Mouse (Mus musculus) left cerebral cortex, postnatal 25 days (tissue): ENCODE measurements around the gene Cars. TPM values are rescaled to one million over a fixed set of nuclear protein-coding genes. Genes with fewer than 3 reads are reported as not detected.
A peak's percentile ranks its signal among the peaks of the same experiment; 100 is the strongest.
"Not testable (repeated sequence)": the region's sequence is repeated elsewhere in the genome, so short reads cannot be mapped to it uniquely, and the experiment has no call there.

Experiments used
- DNase-seq, 2 experiments: peaks; one replicate each; pipeline ENCODE4 v3.0.0; 2022; ENCODE audit warnings: low spot score in 2 of 2, mixed read lengths in 1 of 2
- intact Hi-C: fragments of 180-260 bp; cut with DNase I; formaldehyde crosslinking; loops from one replicate; pipeline ENCODE4 v1.15.1; 2025
- total RNA-seq, 2 experiments: library from RNA; stranded (reverse); gene quantifications; 2 replicates each; pipeline ENCODE4 v1.2.3; 2021

Gene Cars
- total RNA-seq, 2 experiments from 2014 or later, result 52.6 to 53.8 TPM

DNA sequence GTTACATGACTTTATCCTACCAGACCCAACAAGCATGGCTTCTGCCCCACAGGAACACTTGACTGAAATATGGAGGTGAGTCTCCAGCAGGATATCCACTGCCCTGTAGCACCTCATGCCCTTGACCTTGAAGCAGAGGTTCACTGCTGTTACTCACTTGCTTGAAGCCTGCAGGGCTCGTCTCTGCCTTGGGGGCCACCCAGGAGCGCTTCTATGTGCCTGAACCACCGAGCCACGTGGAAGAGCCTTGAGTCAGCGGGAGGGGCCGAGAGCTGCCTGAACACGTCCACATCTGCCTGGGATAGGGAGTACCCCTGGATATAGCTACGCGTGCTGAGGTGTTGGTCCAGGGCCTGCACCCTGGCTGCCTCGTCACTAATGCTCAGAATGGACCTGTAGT is 7.6 kb downstream of the Cars start:
- no peak for DNase-seq
- intact Hi-C loops, result no loop called here

DNA sequence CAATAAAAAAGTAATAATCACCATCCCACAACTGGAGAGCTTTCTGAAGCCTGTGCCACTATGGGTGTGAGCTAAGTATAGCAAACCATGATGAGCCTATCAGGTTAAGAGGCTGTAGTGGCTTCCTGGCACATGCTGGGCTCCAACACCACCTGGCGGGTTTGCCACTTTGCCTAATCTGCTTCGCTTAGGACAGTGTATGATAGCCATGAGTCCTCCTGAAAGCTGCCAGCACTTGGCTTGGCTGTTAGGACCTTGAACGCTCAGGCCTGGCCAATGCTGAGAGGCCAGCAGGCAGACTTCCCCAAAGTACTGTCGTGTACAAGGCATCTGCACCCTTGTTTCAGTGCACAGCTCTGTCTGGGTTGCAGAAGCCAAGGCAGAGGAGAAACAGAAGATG is 11.9 kb downstream of the Cars start:
- intact Hi-C loops, result loop anchor here (5.0 kb wide), 1 partner anchor 109 kb away; no protein-coding TSS in a partner anchor

DNA sequence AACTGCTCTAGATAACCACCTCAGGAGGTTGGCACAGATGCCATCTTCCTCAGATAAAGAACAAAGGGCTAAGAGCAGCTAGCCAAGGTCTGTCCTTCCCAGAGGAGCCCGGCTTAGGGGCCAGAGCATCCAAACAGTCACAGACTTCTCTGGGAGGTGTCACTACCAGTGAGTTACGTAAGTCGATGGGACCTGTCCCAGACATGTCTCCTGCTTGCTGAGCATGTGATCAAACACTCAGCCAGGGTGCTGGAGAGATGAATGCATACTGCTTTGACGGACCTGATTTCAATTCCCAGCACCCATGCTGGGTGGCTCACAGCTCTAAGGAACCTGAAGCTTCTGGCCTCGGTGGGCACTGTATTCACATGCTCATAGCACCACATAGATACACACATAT is 12.3 kb downstream of the Cars start:
- intact Hi-C loops, result loop anchor here (5.0 kb wide), 1 partner anchor 110 kb away; no protein-coding TSS in a partner anchor
- DNase-seq, result no peak

More for the DNA sequence above, 11.9 kb downstream of the Cars start:
- no peak for DNase-seq

DNA sequence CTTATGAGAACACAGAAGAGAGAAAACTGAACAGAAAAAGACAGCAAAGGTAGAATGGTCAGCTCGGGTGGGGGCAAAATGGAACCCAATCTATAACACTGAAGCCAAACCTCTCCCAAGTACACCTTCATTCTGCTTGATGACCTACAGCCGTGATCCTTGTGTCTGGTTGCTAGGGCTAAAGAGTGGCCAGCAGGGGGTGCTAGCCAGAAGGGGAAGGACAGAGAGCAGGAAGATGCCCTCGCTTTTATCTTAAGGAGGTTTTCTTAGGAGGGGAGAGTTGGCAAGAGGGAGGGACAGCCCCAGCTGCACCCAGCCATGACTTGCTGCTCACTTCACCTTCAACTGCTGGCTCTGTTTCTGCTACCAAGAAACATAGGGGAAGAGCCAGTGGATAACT is 15.9 kb downstream of the Cars start:
- DNase-seq, result peak; percentile 41 to 56
- intact Hi-C loops, result loop anchor here (2.0 kb wide), 1 partner anchor 181 kb away; no protein-coding TSS in a partner anchor

DNA sequence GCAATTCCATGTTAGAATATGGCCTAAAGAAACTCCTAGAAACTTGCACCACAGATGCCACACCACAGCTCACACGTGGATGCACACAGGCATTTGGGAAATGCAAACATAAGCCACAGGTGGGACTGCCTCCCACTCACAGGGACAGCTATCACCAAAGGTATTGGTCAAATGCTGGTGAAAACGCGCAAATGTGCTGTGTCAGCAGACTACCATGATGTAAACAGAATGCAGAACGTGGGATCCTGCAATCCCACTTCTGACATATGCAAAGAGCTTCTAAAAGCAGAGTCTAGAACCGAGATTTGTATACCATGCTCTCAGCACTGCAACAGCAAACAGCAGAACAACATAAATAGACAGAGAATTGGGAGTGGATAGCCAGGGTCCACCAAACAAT is 16.9 kb downstream of the Cars start:
- DNase-seq, result no peak
- intact Hi-C loops, result loop anchor here (2.0 kb wide), 1 partner anchor 182 kb away; no protein-coding TSS in a partner anchor

DNA sequence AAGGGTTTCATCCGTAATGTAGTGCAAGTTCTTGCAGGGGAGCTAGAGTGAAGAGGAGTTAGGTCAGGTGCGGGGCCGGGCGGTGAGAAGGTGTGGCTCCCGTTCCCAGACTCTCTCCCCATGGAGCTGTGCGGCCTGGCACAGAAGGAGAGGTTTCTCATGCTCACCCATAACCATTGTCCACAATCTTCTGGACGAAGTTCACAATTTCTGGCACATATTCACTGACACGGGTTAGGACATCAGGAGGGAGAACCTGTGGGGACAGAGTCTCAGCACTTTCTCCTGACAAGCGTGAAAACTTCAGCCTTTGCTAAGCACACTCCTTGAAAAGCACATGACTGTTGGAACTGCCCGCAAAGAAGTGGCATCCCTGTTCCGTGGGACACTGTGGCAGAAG is 24.1 kb downstream of the Cars start:
- DNase-seq, result no peak

DNA sequence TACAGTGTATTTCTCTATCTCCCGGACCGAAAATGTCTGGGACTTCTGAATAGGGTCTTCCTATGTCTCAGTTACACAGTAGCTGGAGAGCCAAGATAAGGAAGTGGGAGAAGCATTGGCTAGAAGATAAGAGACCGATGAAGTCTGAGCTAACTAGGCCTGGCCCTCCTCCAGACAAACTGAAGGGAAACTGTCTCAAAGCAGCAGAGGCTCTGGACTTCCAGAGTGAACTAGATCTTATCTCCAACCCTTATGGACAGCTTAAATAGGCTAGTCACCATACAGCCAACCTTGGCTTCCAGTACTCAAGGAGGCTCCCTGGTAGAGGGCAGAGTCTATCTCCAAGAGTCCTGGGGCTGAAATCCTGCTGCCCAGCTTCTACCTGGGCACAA is 34.2 kb downstream of the Cars start:
- DNase-seq, result no peak
- intact Hi-C loops, result no loop called here

More for the DNA sequence above, 24.1 kb downstream of the Cars start:
- intact Hi-C loops, result no loop called here

DNA sequence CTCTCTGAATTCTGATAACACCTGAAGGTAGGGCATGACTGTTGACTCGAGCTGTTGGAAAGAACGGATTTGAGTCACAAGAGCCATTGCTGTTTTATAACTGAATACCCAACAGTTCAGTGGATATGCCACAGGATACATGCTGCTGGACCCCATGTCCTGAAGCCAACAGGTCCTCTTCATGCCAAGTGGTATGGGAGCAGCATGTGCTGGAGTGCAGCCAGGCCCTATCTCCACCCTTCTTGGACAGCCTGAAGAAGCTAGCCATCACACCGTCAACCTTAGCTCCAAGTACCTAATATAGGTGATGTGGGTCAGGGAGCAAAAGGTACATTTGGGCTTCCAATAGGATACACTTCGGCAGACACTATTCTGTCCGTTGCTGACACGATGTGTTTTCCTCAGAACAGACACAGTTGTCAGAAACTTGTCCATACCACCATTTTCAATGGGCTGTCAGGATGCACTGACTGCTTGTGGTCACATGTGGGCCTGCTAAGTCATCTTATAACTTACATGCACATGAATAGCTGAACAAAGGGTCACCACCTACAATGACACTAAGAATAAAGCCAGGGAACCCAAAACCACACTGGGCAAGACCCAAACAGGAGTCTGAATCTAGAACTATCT is 34.8 kb downstream of the Cars start:
- DNase-seq, result no peak
- intact Hi-C loops, result no loop called here

DNA sequence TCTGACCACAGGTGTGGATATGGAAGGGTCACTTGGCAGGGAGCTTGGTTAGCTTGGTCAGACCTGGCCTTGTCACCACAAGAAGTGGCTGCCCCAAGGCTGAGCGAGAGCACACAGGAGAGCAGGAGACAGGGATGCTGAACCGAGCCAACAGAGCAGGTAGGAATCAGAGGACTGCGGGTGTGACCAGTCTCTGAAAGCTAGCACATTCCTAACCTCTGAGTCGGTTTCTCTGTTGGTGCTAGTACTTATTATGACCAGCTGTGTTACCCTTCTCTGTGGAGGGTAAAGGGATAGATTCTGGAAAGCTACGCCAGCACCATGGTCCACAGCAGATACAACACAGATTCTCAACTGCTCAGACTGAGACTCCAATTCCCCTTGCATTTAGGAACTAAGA is 36.1 kb downstream of the Cars start:
- DNase-seq, result no peak
- intact Hi-C loops, result no loop called here

DNA sequence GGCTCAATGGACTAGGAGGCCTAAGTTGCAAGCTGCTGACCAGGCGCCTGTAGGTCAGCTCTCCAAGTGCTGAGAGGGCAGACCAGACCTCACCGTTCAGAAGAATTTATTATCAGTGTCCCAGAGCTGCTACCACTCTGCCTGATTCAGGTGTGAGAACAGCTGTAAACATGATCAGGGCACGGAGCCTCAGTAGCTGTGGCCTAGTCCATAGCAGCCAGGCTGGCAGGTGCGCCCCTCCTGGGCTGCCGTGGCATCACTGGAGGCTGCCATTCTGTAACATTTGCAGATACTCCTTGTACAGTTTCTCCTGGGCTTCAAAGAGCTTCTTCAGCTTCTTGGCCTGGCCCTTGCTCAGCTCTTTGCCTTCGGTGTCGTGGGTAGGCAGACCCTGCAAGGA is 42.3 kb downstream of the Cars start:
- intact Hi-C loops, result no loop called here
- no peak for DNase-seq

DNA sequence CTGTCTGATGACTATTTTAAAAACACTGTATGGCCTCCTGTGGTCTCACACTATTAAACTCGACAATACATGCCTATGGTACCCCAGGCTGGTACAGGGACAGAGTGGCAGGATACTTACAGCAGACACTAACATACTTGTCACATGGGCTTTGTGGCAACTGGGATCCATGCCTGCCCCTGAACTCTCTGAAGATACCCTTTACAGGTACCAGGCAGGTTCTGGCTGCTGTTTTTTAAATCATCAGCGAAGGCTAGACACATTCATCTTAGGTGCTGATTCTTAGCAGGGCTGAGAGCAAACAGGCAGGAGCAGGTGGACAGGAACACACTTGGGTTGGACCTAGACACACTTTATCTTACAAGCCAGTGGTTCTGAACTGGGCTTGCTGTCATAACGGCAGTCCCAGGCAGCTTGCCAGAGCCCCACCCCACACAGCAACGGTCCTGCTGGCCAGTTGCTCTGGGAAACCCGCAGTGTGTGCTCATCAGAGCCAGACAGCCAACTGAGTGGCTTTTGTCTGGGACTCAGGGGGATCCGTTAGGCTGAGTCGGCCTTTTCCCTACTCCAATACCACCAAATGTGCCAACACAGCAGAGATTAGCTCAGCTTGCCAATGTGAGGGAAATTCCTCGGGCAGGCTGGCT is 42.8 kb downstream of the Cars start:
- intact Hi-C loops, result no loop called here
- DNase-seq, result peak; percentile 21 to 34

DNA sequence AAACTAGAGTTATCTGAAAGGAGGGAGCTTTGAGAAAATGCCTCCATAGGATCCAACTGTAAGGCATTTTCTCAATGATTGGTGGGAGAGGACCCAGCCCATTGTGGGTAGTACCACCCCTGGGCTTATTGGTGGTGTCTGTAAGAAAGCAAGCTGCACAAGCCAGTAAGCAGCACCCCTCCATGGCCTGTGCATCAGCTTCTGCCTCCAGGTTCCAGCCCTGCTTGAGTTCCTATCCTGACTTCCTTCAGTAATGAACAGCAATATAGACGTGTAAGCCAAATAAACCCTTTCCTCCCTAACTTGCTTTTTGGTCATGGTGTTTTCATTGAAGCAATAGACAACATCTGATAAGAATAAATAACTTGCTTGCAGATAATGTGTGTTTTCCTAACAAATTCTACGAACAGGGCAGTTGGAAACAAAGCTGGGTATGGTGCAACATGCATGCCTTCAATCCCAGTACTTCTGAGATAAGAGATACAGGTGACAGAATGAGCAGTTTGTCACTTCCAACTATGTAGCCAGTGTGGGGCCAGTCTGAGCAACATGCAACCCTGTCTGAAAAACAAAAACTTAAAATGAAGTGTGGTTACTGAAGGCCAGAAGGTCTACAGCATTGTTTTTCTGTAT is 50.2 kb downstream of the Cars start:
- DNase-seq, result no peak
- intact Hi-C loops, result loop anchor here (5.0 kb wide), 1 partner anchor 48 kb away; no protein-coding TSS in a partner anchor

DNA sequence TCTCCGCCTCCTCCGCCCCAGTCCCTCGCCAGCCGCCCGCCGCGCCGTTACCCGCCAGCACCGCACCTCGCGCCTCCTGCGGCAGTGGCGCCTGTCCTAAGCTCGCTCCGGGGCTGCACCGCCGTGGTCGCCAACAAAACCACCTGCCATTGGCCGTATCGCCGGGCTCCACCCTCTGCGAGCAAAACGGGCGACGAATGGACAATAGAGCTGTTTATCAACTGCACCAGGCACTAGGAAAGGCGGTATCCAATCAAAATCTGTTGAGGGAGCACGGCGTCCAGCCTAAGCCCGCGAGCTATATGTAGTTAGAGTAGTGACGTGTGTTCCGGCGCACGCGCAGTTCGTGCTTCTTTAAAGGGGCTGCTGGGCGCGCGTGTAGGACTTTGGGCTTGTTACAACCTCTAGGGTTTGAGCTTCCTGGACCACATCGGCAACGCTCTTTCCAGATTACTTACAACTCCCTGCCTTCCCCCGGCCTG is 50.9 kb downstream of the Cars start, which contains the start of gene Nap1l4:
Gene Nap1l4, minus strand, starts transcription at position 131 of the 482 bp plus-strand sequence.
- intact Hi-C loops, result no loop called here
- peak; percentile 100 for DNase-seq

DNA sequence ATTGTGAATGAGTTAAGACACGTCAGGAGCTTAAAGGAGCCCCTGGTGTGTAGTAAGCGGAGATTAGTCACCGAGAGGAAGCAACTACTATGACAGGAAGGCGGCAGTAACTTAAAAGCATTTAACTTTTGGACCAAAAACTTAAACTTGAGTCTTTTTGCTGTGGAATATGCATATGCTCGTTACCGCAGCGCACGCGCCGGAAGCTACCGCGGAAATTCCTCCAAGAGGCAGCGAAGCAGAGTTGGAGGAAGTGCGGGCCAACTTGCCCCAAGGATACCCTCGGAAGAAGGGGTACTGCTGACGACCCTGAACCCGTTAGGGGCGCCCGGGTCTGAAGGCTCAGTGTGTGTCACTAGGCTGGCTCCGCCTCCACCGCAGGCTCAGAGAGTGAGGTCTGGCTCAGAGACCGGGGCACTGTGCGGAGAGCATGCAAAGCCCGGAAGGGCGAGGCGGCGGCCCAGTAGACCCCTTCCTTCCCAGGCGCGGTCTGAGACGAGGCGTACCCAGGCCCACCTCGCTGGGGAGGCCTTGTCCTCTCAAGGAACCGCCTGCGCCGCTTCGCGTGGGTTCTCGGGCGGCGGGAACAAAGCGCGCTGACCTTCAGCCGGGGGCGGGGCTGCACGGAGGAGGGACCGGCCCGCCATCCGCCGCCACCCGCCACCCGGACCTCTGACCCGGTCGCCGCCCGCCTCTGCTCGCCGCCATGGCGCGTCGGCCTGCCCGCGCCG is 51.5 kb downstream of the Cars start:
- intact Hi-C loops, result no loop called here
- peak; percentile 10 to 38 for DNase-seq

DNA sequence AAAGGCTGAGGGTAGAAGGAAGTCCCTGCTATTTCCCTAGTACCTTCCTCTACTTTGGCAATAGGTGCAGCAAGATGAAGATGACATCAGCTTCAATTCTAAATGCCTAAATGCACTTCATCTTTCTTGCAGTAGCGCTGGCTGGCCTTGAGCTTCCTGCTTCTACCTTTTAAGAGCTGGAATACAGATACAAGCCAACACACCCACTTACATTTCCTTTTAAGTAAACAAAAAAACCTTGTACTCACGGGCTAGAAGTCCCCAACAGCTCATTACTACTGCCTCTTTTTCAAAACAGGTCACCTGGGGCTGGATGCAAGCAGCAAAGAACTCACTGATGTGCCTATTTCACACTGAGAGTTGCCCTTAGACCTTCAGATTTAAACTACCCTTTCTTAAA is 53.3 kb downstream of the Cars start:
- DNase-seq, result no peak
- intact Hi-C loops, result no loop called here

DNA sequence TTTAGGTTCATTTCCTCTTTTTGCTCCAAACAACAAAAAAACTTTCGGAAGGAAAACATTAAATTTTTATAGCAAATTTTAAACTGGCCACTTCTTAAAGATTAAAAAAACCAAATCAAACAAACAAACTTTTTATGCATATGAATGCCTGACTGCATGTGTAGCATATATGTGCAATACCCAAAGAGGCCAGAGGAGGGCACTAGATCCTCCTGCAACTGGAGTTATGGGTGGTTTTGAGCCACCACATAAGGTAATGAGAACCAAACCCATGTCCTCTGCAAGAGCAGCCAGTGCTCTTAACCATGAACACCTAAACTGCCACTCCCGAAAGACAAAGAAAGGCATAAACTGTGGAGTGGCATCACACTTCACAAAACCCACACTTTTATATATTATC is 55.5 kb downstream of the Cars start:
- DNase-seq, result no peak
- intact Hi-C loops, result no loop called here

DNA sequence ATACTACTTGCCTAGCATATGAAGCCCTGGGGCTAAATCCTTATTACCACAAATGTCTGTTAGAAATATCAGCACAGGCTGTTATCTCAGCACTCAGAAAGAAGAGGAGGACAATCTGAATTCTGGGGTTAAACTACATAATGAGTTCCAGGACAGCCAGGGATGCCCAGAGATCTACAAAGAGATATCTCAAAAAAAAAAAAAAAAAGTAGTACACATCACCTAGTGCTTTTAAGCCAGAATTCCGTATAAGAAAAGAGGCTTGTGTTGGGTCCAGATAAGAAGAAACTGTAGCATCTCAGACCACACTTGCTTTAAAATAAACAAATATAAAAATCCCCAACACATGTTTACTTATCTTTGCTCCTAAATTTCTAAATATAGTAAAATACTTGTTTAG is 61.2 kb downstream of the Cars start:
- DNase-seq, result no peak
- intact Hi-C loops, result no loop called here

DNA sequence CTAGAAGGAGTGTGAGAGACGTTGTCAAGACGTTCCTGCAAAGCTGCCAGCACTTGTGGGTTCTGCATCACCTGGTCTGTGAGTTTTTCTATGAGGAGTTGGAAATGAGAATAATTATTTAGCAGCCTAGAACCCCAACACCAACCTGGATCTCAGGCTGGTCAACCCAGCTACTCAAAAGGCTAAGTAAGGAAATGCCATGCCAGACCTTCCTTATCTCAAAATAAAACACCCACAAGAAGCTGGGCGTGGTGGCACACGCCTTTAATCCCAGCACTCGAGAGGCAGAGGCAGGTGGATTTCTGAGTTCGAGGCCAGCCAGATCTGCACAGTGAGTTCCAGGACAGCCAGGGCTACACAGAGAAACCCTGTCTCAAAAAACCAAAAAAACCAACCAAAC is 61.7 kb downstream of the Cars start:
- intact Hi-C loops, DNase-seq: not testable (repeated sequence)

DNA sequence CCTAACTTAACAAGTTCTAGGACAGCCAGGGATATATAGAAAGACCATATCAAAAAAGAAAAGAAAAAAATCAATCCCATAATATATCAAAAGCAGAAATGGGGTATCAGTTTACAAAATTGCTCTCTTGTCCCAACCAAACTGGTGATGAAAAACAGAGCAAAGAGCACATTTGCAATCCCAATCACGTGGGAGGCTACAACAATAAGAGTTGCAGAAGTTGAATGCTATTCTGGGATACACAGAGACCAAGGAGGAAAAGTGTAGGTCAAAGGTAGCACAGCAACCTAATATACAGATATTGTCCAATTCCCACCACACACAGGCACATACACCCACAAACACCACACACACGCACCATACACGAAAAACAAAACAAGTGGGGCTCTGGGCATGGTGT is 63.6 kb downstream of the Cars start:
- DNase-seq, result no peak
- intact Hi-C loops, result no loop called here

DNA sequence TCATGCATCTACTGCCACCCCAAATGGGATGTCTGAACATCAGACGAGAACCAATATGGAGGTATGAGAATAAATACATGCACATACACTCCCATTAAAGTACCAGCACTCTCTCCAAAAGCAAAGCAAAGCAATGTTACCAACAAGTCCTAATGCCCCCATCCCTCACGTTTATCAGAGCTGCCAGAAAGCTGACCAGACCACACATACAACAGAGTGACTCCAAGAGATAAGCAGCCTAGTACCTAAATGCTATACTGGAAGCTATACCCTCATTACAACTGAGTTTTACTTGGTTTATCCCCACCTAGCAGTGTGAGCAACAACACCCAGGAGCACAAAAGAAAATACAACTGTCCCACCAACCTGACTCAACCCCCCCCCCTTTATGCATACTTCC is 66.6 kb downstream of the Cars start:
- intact Hi-C loops, result no loop called here
- no peak for DNase-seq
